Mouse (Mus musculus): ENCODE measurements around the gene Tspyl4. TPM values are rescaled to one million over a fixed set of nuclear protein-coding genes. Genes with fewer than 3 reads are reported as not detected.

Tspyl4 gene
- total RNA-seq (2023) = 10 to 100 TPM; 19.4 to 20.2 TPM

DNA sequence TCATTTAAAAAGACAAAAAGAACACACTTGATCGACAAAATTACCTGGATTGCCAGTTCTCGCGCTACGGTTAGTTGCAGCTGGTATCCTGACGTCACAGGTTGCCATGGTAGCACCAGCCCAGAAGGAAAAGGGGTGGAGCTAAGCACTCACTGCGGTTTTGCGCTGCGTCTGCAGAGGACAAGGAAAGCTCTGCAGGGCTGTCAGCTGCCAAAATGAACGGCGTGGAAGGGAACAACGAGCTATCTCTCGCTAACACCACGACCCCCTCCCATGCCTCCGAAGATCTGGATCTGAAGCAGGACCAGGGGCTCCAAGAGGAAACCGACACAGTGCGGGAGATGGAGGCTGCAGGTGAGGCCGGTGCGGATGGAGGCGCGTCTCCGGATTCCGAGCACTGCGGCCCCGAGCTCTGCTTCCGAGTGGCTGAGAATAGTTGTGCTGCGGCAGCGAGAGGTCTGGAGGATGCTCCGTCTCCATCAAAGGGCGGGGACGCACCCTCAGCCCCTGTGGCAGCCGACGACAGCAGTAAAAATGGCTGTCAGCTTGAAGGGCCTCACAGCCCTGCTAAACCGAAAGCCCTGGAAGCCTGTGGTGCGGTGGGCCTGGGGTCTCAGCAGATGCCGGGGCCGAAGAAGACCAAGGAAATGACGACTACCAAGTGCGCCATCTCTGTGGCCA is at the start of gene Tspyl4:
Gene Tspyl4, plus strand, starts transcription at position 144 of the 681 bp plus-strand sequence.

DNA sequence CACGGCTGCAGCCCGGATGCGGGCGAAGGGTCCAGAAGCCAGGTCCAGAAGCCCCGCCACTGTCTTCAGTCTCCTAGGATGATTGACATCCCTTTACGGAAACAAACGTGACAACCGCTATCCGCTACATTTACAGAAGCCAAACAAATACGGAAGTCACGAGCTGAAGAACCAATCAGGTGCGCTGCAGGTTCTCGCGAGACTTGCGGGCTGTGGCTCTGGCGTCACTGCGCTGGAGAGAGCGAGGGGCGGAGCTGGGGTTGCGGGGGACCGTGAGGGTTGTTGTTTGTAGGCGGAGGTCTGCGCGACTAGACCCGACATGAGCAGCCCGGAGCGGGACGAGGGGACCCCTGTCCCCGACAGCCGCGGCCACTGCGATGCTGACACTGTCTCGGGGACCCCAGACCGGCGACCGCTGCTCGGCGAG is 15.3 kb upstream of the Tspyl4 start, which contains the start of gene Tspyl1:
Gene Tspyl1, plus strand, starts transcription at position 229 of the 427 bp plus-strand sequence.

Other genes with a start within 250 kb of the Tspyl4 start
- not detected for gene Calhm5, start 200.9 kb upstream of the Tspyl4 start, total RNA-seq (2023)
- 10 to 100 TPM; 18.4 to 19.1 TPM for gene Calhm6, start 169.5 kb upstream of the Tspyl4 start, total RNA-seq (2023)
- gene Dse, start 89.7 kb upstream of the Tspyl4 start, total RNA-seq (2023) = 10 to 100 TPM; 20.2 to 22.3 TPM
- gene Tspyl1, start 15.3 kb upstream of the Tspyl4 start, total RNA-seq (2023) = 100 to 1,000 TPM; 103 to 112 TPM
- not detected for gene Col10a1, start 92.5 kb downstream of the Tspyl4 start, total RNA-seq (2023)
- 10 to 100 TPM; 47.3 to 63.0 TPM for gene Nt5dc1, start 121.1 kb downstream of the Tspyl4 start, total RNA-seq (2023)
- not detected for gene Frk, start 186.0 kb downstream of the Tspyl4 start, total RNA-seq (2023)